Mouse (Mus musculus) subcutaneous adipose tissue, adult 2 months (tissue): Measurements from ENCODE around the gene C2cd4c. TPM values are rescaled to one million over a fixed set of nuclear protein-coding genes. Genes with fewer than 3 reads are reported as not detected.

ENCODE experiments used
- polyA plus RNA-seq: library from polyadenylated mRNA; depleted of rRNA; stranded (reverse); fragments of >200 nt; gene quantifications from 2 replicates; pipeline ENCODE4 v1.2.3, GENCODE M21; 2012; ENCODE audit warnings: low replicate concordance; rRNA removed

Gene C2cd4c
- polyA plus RNA-seq = 0.11 and 0.67 TPM in 2 replicates

GRCm38 (mm10) chr10:79613578-79614304, at the start of gene C2cd4c:
TSS of gene C2cd4c (minus strand) at chr10:79614025.

GRCm38 (mm10) chr10:79645711-79646110, 31.9 kb upstream of the C2cd4c start, which contains the start of gene Odf3l2:
TSS of gene Odf3l2 (minus strand) at chr10:79645738.

GRCm38 (mm10) chr10:79637128-79638110, 23.6 kb upstream of the C2cd4c start, which contains the start of gene Shc2:
TSS of gene Shc2 (minus strand) at chr10:79637918.

GRCm38 (mm10) chr10:79587061-79587751, 26.6 kb downstream of the C2cd4c start, which contains the start of gene Theg:
TSS of gene Theg (minus strand) at chr10:79587331.

Other genes with a start within 250 kb of the C2cd4c start
- not detected in 2 replicates for gene Vmn2r83, start 145.3 kb downstream of the C2cd4c start, polyA plus RNA-seq
- 24.3 and 42.8 TPM in 2 replicates for gene Plpp2, start 80.2 kb downstream of the C2cd4c start, polyA plus RNA-seq
- gene Mier2, start 58.8 kb downstream of the C2cd4c start, polyA plus RNA-seq = 50.2 and 106 TPM in 2 replicates
- not detected in 2 replicates for gene Theg, start 26.7 kb downstream of the C2cd4c start, polyA plus RNA-seq
- 11.9 and 35.3 TPM in 2 replicates for gene Shc2, start 23.9 kb upstream of the C2cd4c start, polyA plus RNA-seq
- not detected in 2 replicates for gene Odf3l2, start 31.7 kb upstream of the C2cd4c start, polyA plus RNA-seq
- gene Madcam1, start 50.5 kb upstream of the C2cd4c start, polyA plus RNA-seq = 0.35 and 0.63 TPM in 2 replicates
- 53.3 and 65.9 TPM in 2 replicates for gene Tpgs1, start 55.3 kb upstream of the C2cd4c start, polyA plus RNA-seq
- 199 and 244 TPM in 2 replicates for gene Cdc34, start 68.2 kb upstream of the C2cd4c start, polyA plus RNA-seq
- gene Gzmm, start 75.0 kb upstream of the C2cd4c start, polyA plus RNA-seq = 0.96 and 1.0 TPM in 2 replicates
- gene Bsg, start 90.5 kb upstream of the C2cd4c start, polyA plus RNA-seq = 629 and 760 TPM in 2 replicates
- gene Hcn2, start 102.6 kb upstream of the C2cd4c start, polyA plus RNA-seq = 2.0 and 3.2 TPM in 2 replicates
- gene Polrmt, start 132.6 kb upstream of the C2cd4c start, polyA plus RNA-seq = 53.4 and 66.9 TPM in 2 replicates
- gene Fgf22, start 141.1 kb upstream of the C2cd4c start, polyA plus RNA-seq = 0.26 TPM in 1 of 2 replicates, not detected in the other
- 70.2 and 152 TPM in 2 replicates for gene Rnf126, start 152.9 kb upstream of the C2cd4c start, polyA plus RNA-seq
- gene Fstl3, start 163.2 kb upstream of the C2cd4c start, polyA plus RNA-seq = 48.7 and 48.9 TPM in 2 replicates
- 0.17 and 0.19 TPM in 2 replicates for gene Prss57, start 176.9 kb upstream of the C2cd4c start, polyA plus RNA-seq
- 79.5 and 127 TPM in 2 replicates for gene Palm, start 179.5 kb upstream of the C2cd4c start, polyA plus RNA-seq
- gene Misp, start 207.0 kb upstream of the C2cd4c start, polyA plus RNA-seq = 0.53 and 9.3 TPM in 2 replicates
- gene Ptbp1, start 240.4 kb upstream of the C2cd4c start, polyA plus RNA-seq = 143 and 437 TPM in 2 replicates